Mouse (Mus musculus) cerebellum, adult 2 months (tissue): ENCODE data around the gene Nptx1.

Experiments used
- CTCF ChIP-seq: fragments of 200-500 bp; IDR thresholded peaks from 2 replicates; pipeline ENCODE4 v1.5.1; 2011; ENCODE audit warnings: low read depth, mild to moderate bottlenecking, control low read depth, low read length, moderate library complexity, borderline replicate concordance; ENCODE audit not compliant: insufficient read depth
- POLR2A ChIP-seq: fragments of 200-500 bp; IDR thresholded peaks from 2 replicates; pipeline ENCODE4 v1.6.1; 2011; ENCODE audit warnings: low read length, control low read depth, borderline replicate concordance; ENCODE audit not compliant: insufficient read depth

DNA sequence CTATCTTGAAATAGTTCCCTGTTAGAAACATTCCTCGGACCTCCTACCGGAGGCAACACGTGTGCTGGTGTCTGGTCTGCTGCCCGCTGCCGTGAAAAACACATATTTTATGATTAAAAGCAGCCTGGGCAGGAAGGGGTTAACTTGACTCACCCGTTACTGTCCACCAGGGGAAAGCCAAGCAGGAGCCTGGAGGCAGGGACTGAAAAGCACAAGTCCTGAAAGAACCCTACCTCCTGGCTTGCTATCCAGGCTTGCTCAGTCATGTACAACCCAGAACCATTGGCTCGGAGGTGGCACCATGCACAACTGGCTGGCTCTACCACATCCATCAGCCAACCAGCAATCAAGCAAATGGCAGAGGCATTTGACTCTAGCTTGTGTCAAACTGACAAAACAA is 13.8 kb downstream of the Nptx1 start:
- TF ChIP-seq POLR2A = no peak
- no peak for TF ChIP-seq CTCF
